Mouse (Mus musculus) kidney, embryonic 15.5 days (tissue): ENCODE data around the gene Cul7. TPM values are rescaled to one million over a fixed set of nuclear protein-coding genes. Genes with fewer than 3 reads are reported as not detected.

ENCODE experiments used
- ATAC-seq: fragments of 200-750 bp; cut with Nextera tagmentation; replicated peaks from 2 replicates; pipeline ENCODE4 v1.8.0; 2017; ENCODE audit warnings: moderate TSS enrichment; ENCODE audit not compliant: low FRiP score
- H3K27ac ChIP-seq: fragments of 300-500 bp; sonication (generic); 2 replicates; pipeline ENCODE4 v1.5.1; 2015; ENCODE audit warnings: mild to moderate bottlenecking, inconsistent platforms
- H3K27me3 ChIP-seq: fragments of 300-500 bp; sonication (generic); 2 replicates; pipeline ENCODE4 v1.6.1; 2015; ENCODE audit warnings: inconsistent platforms
- H3K36me3 ChIP-seq: fragments of 300-500 bp; sonication (generic); 2 replicates; pipeline ENCODE4 v1.6.1; 2015; ENCODE audit warnings: inconsistent platforms
- H3K4me1 ChIP-seq: fragments of 300-500 bp; sonication (generic); 2 replicates; pipeline ENCODE4 v1.6.1; 2015; ENCODE audit warnings: inconsistent platforms
- H3K4me2 ChIP-seq: fragments of 300-500 bp; sonication (generic); 2 replicates; pipeline ENCODE4 v1.6.1; 2015; ENCODE audit warnings: moderate library complexity, mild to moderate bottlenecking, inconsistent platforms
- H3K4me3 ChIP-seq: fragments of 300-500 bp; sonication (generic); replicated peaks from 2 replicates; pipeline ENCODE4 v1.5.1; 2015; ENCODE audit warnings: mild to moderate bottlenecking, inconsistent platforms
- H3K9ac ChIP-seq: fragments of 300-500 bp; sonication (generic); 2 replicates; pipeline ENCODE4 v1.6.1; 2015; ENCODE audit warnings: mild to moderate bottlenecking, inconsistent platforms
- H3K9me3 ChIP-seq: fragments of 300-500 bp; sonication (generic); replicated peaks from 2 replicates; pipeline ENCODE4 v1.6.1; 2016; ENCODE audit warnings: inconsistent platforms
- WGBS: fragments of 180-500 bp; shearing (Covaris S2); methylation state at CpG from one replicate; pipeline ENCODE4 v1.1.7; 2015; ENCODE audit warnings: mixed read lengths; 5-methylcytosine and 5-hydroxymethylcytosine counted together
- polyA plus RNA-seq: library from polyadenylated mRNA; unstranded; fragments of >200 nt; fragmentation: Nextera tagmentation; extraction: Ambion mirVana; gene quantifications from 2 replicates; pipeline ENCODE4 v1.2.1, GENCODE M21; 2015

Gene Cul7
- polyA plus RNA-seq: 55.5 and 59.2 TPM in 2 replicates

DNA sequence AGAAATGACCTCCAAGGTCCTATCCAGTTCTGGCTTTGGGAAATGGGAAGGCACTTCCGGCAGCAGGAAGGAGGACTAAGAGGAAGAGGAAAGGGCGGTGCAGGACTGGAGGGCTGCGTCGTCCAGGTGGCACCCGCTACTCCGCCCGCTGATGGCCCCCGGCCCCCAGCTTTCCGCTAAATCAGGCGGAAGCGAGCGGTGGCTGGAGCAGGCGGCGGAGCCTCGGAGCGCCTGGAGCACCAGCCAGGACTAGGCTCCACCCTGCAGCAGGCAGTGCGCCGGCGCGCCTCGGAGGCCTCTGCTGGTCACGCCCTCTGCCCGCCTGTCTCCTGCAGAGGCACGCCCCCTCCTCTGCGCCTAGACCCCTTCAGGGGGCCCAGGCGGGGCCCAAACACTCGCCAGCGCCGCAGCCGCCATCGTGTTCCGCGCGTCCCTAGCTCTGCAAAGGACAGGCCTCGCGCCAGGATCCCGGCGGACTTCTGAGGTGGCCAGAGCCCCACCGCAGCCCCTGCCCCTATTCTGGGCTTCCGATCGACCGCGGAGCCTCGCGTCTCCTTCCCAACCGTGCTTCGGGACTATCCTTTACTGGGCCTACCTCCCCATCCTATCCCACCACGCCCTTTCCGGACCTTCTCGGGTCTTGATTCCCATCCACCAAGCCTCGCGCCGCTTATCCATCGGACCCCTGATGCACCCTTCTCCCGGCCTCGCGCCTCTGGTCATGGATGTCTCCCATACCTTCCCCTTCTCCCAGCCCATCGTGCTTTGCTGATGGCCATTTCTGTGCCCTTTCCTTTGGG, at the start of gene Cul7:
Cul7 (plus strand) TSS at position 106 of the 800 bp plus-strand sequence.
- Histone ChIP-seq H3K27ac (peak within 1 kb of the TSS; percentile 98), H3K9ac (peak within 1 kb of the TSS; percentile 80), H3K4me2 (peak within 1 kb of the TSS; percentile 80), H3K4me1 (peaks cover 48% of the 10 kb centered on the region), H3K4me3 (peak within 1 kb of the TSS; percentile 74), H3K27me3 (no peaks in the 10 kb centered on the region), H3K9me3 (no peaks in the 10 kb centered on the region), H3K36me3 (peaks cover 40% of the 10 kb centered on the region)
- peak; percentile 94 for ATAC-seq
- WGBS: 1% methylated on average over 55 of the region's 58 CpGs

GRCm38 (mm10) chr17:46600569-46600968, 49.6 kb upstream of the Cul7 start:
- H3K4me1 ChIP-seq: peaks cover 26% of the 10 kb centered on the region

DNA sequence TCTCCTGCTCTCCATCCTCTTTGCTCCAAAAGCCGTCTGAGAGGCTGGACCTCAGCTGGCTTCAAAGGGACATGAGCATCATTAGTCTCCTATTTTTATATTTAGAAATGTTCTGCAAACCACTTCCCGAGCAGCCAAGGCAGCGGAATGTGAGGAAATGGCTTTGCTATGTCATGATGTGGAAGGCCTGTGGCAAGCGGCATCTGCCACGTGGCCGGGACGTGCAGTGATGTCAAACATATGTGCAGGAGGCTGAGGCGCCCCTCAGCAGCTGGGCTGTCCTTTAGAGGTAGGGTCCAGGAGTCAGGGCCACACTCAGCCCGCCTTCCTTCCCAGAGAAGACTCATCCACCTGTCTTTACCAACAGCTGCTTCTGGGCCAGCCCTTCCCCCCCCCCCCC, 47.9 kb upstream of the Cul7 start:
- H3K9ac ChIP-seq: no peak overlapping the region
- peaks cover 17% of the 10 kb centered on the region for H3K36me3 ChIP-seq
- WGBS: 67% methylated on average over 9 of the region's 9 CpGs
- H3K4me1 ChIP-seq: peaks cover 36% of the 10 kb centered on the region
- ATAC-seq: no peak
- H3K27ac ChIP-seq: 0 out of 2 replicates have a peak overlapping the region, but pooled peaks have one; percentile 22
- H3K27me3 ChIP-seq: no peaks in the 10 kb centered on the region
- no peak overlapping the region for H3K4me2 ChIP-seq
- no peaks in the 10 kb centered on the region for H3K9me3 ChIP-seq
- no peak overlapping the region for H3K4me3 ChIP-seq

More at GRCm38 (mm10) chr17:46600569-46600968, 49.6 kb upstream of the Cul7 start:
- Histone ChIP-seq H3K27me3 (no peaks in the 10 kb centered on the region), H3K27ac (no peak overlapping the region), H3K36me3 (peaks cover 28% of the 10 kb centered on the region), H3K4me3 (no peak overlapping the region), H3K9me3 (no peaks in the 10 kb centered on the region), H3K4me2 (no peak overlapping the region), H3K9ac (no peak overlapping the region)
- WGBS: 88% methylated on average over 2 of the region's 2 CpGs
- no peak for ATAC-seq

GRCm38 (mm10) chr17:46603229-46603628, 46.9 kb upstream of the Cul7 start:
- Histone ChIP-seq H3K9me3 (no peaks in the 10 kb centered on the region), H3K4me1 (peaks cover 46% of the 10 kb centered on the region), H3K4me3 (no peak overlapping the region), H3K9ac (no peak overlapping the region), H3K36me3 (peaks cover 8% of the 10 kb centered on the region), H3K27ac (no peak overlapping the region), H3K4me2 (no peak overlapping the region), H3K27me3 (no peaks in the 10 kb centered on the region)
- 94% methylated on average over 4 of the region's 4 CpGs for WGBS
- ATAC-seq: no peak

- Histone ChIP-seq H3K9ac (no peak overlapping the region), H3K27ac (peak overlapping the region; percentile 66), H3K4me2 (no peak overlapping the region), H3K27me3 (no peaks in the 10 kb centered on the region), H3K9me3 (no peaks in the 10 kb centered on the region), H3K4me1 (peaks cover 62% of the 10 kb centered on the region), H3K36me3 (no peaks in the 10 kb centered on the region; the same call in 1 of the 2 replicates), H3K4me3 (no peak overlapping the region)
- ATAC-seq: no peak
- WGBS: 60% methylated on average over 5 of the region's 5 CpGs
Observed at GRCm38 (mm10) chr17:46605126-46605525, 45.0 kb upstream of the Cul7 start.

DNA sequence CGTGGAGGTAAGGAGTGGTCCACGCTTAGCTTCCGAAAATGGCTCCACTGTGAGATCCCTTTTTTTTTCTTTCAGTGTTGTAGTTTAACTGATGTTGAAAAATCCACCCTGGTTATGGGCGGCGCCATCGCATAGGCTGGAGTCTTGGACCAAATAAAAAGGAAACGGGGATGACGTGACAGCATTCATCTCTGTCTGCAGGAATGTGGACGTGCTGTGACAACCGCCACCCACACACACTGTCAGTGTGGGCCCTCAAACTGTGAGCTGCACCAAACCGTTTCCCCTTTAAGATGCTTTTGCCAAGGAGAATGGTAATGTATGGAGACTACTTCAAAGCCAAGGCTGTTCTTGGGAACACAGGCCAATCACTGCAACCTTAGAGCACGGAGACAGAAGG, 44.1 kb upstream of the Cul7 start:
- Histone ChIP-seq H3K27me3 (no peaks in the 10 kb centered on the region), H3K9me3 (no peaks in the 10 kb centered on the region), H3K4me2 (no peak overlapping the region), H3K9ac (no peak overlapping the region), H3K27ac (peak overlapping the region; percentile 66; the same call in 1 of the 2 replicates), H3K4me1 (peaks cover 70% of the 10 kb centered on the region), H3K4me3 (no peak overlapping the region), H3K36me3 (peaks cover 3% of the 10 kb centered on the region; the same call in 1 of the 2 replicates)
- no peak for ATAC-seq
- 74% methylated on average over 12 of the region's 12 CpGs for WGBS

DNA sequence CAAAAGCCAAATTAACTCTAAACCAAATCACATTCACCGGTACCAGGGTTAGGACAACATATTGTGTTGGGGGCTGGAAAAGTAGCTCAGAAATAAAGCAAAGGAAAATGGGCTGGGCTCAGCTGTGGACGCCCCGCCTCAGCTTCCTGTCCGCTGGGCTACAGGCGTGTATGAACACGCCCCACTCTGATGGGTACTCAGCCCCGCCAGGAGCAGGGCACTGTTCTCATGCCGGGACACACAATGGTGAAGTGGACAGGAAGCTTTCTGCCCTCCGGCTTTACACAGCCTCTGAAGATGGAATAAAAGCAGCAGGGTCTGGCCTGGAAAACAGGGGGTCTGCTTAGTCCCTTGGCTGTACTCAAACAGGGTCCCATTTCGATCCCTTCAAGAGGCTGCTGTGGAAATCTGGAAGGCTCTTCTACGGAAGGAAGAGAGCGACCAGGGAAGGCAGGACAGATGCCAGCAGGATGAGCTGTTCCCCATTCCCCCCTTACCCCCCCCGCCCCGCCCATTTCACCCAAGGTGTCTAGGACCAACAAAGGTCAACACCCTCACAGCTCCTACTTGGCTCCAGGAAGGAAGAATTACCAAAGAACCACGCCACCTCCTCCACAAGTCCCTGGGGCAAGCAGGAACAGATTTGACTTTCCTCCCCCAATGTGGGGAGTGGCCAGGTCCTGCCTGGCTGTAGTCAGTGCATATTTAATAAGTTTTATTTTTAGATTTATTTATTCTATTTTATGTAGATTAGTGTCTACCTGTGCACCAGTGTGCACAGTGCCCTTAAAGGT, 40.2 kb upstream of the Cul7 start:
- ATAC-seq: 0 out of 2 replicates have a peak, but pooled peaks have one; percentile 52
- H3K4me3 ChIP-seq: 0 out of 2 replicates have a peak overlapping the region, but pooled peaks have one; percentile 15
- peaks cover 5% of the 10 kb centered on the region; the same call in 1 of the 2 replicates for H3K36me3 ChIP-seq
- peaks cover 92% of the 10 kb centered on the region for H3K4me1 ChIP-seq
- H3K27ac ChIP-seq: peak overlapping the region; percentile 87
- WGBS: 31% methylated on average over 15 of the region's 15 CpGs
- no peaks in the 10 kb centered on the region for H3K27me3 ChIP-seq
- peak overlapping the region; percentile 47 for H3K4me2 ChIP-seq
- no peaks in the 10 kb centered on the region for H3K9me3 ChIP-seq
- H3K9ac ChIP-seq: no peak overlapping the region

GRCm38 (mm10) chr17:46611316-46611715, 38.8 kb upstream of the Cul7 start:
- no peak overlapping the region for H3K9ac ChIP-seq
- H3K27ac ChIP-seq: peak overlapping the region; percentile 87
- ATAC-seq: no peak
- H3K36me3 ChIP-seq: peaks cover 5% of the 10 kb centered on the region; the same call in 1 of the 2 replicates
- H3K4me1 ChIP-seq: peaks cover 92% of the 10 kb centered on the region
- H3K9me3 ChIP-seq: no peaks in the 10 kb centered on the region
- no peak overlapping the region for H3K4me2 ChIP-seq
- 92% methylated on average over 6 of the region's 6 CpGs for WGBS
- no peaks in the 10 kb centered on the region for H3K27me3 ChIP-seq
- H3K4me3 ChIP-seq: no peak overlapping the region

DNA sequence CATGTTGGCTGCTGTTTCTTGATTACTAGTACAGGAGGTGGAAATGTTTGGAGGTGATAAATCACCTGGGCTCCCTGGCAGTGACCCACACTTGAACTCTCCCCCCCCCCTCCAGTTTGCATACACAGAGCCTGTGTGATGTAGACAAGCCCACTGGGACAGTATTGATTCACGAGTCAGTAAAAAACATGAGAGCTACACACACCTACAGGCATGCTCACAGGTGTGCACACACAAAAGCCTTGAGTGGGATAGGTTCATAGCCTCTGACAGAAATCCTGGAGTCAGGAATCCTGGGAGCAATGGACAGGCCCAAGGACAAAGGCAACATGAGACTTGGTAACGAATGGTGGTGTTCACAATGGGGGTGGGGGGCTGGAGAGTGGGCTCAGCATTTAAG, 37.9 kb upstream of the Cul7 start:
- H3K9me3 ChIP-seq: no peaks in the 10 kb centered on the region
- WGBS: 14% methylated on average over 2 of the region's 2 CpGs
- H3K36me3 ChIP-seq: peaks cover 5% of the 10 kb centered on the region; the same call in 1 of the 2 replicates
- no peaks in the 10 kb centered on the region for H3K27me3 ChIP-seq
- H3K27ac ChIP-seq: peak overlapping the region; percentile 87
- H3K4me3 ChIP-seq: no peak overlapping the region
- H3K9ac ChIP-seq: no peak overlapping the region
- H3K4me1 ChIP-seq: peaks cover 97% of the 10 kb centered on the region
- no peak for ATAC-seq
- peak overlapping the region; percentile 35 for H3K4me2 ChIP-seq

- Histone ChIP-seq H3K27ac (peak overlapping the region; percentile 87), H3K4me2 (peak overlapping the region; percentile 35), H3K27me3 (no peaks in the 10 kb centered on the region), H3K36me3 (peaks cover 5% of the 10 kb centered on the region; the same call in 1 of the 2 replicates), H3K4me3 (no peak overlapping the region), H3K9me3 (no peaks in the 10 kb centered on the region), H3K9ac (no peak overlapping the region), H3K4me1 (peaks cover 97% of the 10 kb centered on the region)
- peak; percentile 46 for ATAC-seq
- 6% methylated on average over 4 of the region's 4 CpGs for WGBS
Observed at GRCm38 (mm10) chr17:46612820-46613219, 37.3 kb upstream of the Cul7 start.

- H3K9me3 ChIP-seq: no peaks in the 10 kb centered on the region
- 15% methylated on average over 3 of the region's 3 CpGs for WGBS
- peak overlapping the region; percentile 35 for H3K4me2 ChIP-seq
- H3K36me3 ChIP-seq: peaks cover 5% of the 10 kb centered on the region; the same call in 1 of the 2 replicates
- no peaks in the 10 kb centered on the region for H3K27me3 ChIP-seq
- peaks cover 97% of the 10 kb centered on the region for H3K4me1 ChIP-seq
- no peak for ATAC-seq
- no peak overlapping the region for H3K4me3 ChIP-seq
- peak overlapping the region; percentile 87 for H3K27ac ChIP-seq
- H3K9ac ChIP-seq: no peak overlapping the region
Observed at GRCm38 (mm10) chr17:46613229-46613628, 36.9 kb upstream of the Cul7 start.

DNA sequence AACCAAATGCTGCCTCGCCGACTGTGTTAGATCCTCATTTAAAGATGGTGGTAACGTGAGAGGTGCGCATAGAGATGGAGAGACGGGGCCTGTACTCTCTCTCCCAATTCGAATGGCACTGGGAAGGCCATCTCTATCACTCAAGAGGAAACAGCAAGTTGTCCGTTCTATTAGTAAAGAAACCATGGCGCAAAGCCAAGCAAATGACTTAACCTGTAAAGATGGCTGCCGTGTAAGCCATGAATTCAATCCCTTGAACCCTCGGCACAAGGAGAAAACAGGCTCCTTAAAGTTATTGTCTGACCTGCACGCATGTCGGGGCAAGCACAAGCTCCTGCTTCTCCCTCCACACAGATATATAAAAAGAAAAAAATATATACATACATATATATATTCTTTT, 32.3 kb upstream of the Cul7 start:
- no peak for ATAC-seq
- WGBS: 21% methylated on average over 12 of the region's 12 CpGs

More for the DNA sequence above, 32.3 kb upstream of the Cul7 start:
- Histone ChIP-seq H3K9ac (peak overlapping the region; percentile 19; the same call in 1 of the 2 replicates), H3K36me3 (no peaks in the 10 kb centered on the region), H3K4me2 (peak overlapping the region; percentile 50), H3K4me3 (peak overlapping the region; percentile 18), H3K9me3 (no peaks in the 10 kb centered on the region), H3K27me3 (no peaks in the 10 kb centered on the region), H3K4me1 (peaks cover 100% of the 10 kb centered on the region), H3K27ac (peak overlapping the region; percentile 98)
